Mouse (Mus musculus): Measurements from ENCODE around the gene Osbpl2.

- TF ChIP-seq ZNF384 (IDR thresholded peaks at IDR 0.05; ENCODE audit: low read depth, low read length) (no peak), POLR2A (IDR thresholded peaks at IDR 0.05; ENCODE audit: low read depth, low read length) (no peak), CTCF (conservative IDR thresholded peaks at IDR 0.05 in 1 of 2, IDR thresholded peaks at IDR 0.05 in 1 of 2; ENCODE audit: low read depth in 2 of 2, low read length in 2 of 2) (no peak), BHLHE40 (IDR thresholded peaks at IDR 0.05; ENCODE audit: low read depth, low read length) (no peak), EP300 (IDR thresholded peaks at IDR 0.05; ENCODE audit: low read length) (no peak), TBP (conservative IDR thresholded peaks at IDR 0.05; ENCODE audit: low read depth, low read length) (no peak), MYC (IDR thresholded peaks at IDR 0.05; ENCODE audit: low read depth, low read length) (no peak), PAX5 (IDR thresholded peaks at IDR 0.05; ENCODE audit: low read length) (no peak), USF1 (IDR thresholded peaks at IDR 0.05; ENCODE audit: low read depth, low read length) (no peak), ZKSCAN1 (IDR thresholded peaks at IDR 0.05; ENCODE audit: borderline replicate concordance, low read depth, low read length) (no peak)
Measured at GRCm38 (mm10) chr2:180135414-180135813, 16.3 kb downstream of the Osbpl2 start.

All from CH12.LX (cell line).